Mouse (Mus musculus) ES-Bruce4 (cell line): ENCODE measurements around the gene Als2cr12.

Source experiments
- CTCF ChIP-seq: IDR thresholded peaks from one replicate; pipeline ENCODE4 v1.8.1; 2011; ENCODE audit warnings: low read depth, low read length
- EP300 ChIP-seq: IDR thresholded peaks from 2 replicates; pipeline ENCODE4 v1.6.1; 2011; ENCODE audit warnings: low read depth, low read length; ENCODE audit not compliant: insufficient read depth
- POLR2A ChIP-seq: IDR thresholded peaks from one replicate; pipeline ENCODE4 v1.8.1; 2011; ENCODE audit warnings: low read length; ENCODE audit not compliant: insufficient read depth

- TF ChIP-seq CTCF, result no peak
- TF ChIP-seq POLR2A, result no peak
- TF ChIP-seq EP300, result no peak
Measured at GRCm38 (mm10) chr1:58725095-58725494, 29.3 kb upstream of the Als2cr12 start.
